Mouse (Mus musculus) ES-E14 (cell line): Measurements from ENCODE around the gene Lcn2.

ENCODE experiments used
- HCFC1 ChIP-seq: IDR thresholded peaks from 2 replicates; pipeline ENCODE4 v1.6.1; 2012; ENCODE audit warnings: low read length, inconsistent platforms, borderline replicate concordance; ENCODE audit not compliant: insufficient read depth
- ZC3H11A ChIP-seq: IDR thresholded peaks from 2 replicates; pipeline ENCODE4 v1.6.1; 2012; ENCODE audit warnings: low read depth, mild to moderate bottlenecking, inconsistent platforms, low read length, borderline replicate concordance

DNA sequence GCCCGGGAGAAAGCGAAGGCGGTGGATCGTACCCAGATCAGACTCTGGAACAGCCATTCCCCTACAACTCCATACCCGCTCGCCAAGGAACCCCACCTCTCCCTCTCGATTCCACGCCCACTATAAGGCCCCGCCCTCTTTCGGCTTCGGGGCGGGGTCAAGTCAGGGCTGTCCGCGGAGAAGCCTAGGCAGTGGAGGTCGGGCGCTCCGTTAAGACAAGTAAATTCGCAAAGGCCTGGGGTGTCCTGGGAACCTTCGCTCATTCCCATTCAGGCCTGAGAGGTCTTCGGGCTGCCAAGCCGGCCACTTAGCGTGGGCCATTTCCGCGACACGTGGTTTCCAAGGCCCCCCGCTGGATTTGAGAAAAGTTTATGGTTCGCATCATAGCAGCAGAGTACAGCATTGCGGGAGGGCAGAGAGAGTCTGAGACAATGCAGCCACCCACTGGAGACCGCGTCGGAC, 7.5 kb upstream of the Lcn2 start, which contains the start of gene Ptges2:
- TF ChIP-seq ZC3H11A, result no peak
- TF ChIP-seq HCFC1, result no peak; the same call in 1 of the 2 replicates
